24 mouse cellular contexts compared by ENCODE assay signal in genomic region chr10:21099515-21099914, GRCm38 (mm10).
DNase-seq lines count a peak whose midpoint lies in the region; ATAC-seq and TF ChIP-seq lines count a peak whose summit lies in the region.
"Had no signal": no experiment of that assay in that cellular context is flagged by ENCODE, and none has a peak within 500 bp of the region (broad histone marks: within the 10 kb centered on the region; RNA-seq: fewer than 3 reads in every experiment).

No protein-coding gene starts in this region.

- H3K9me3 ChIP-seq in lung, embryonic 14.5 days (ENCODE audit: low read depth, low read length) = no peaks in the 10 kb centered on the region
- no peaks in the 10 kb centered on the region for H3K9me3 ChIP-seq in CH12.LX (replicated peaks; ENCODE audit: low read length)
- H3K9me3 ChIP-seq: embryonic facial prominence, embryonic 12.5 days; heart, embryonic 13.5 days; limb, embryonic 13.5 days had no signal

- no peak overlapping the region for H3K4me2 ChIP-seq in lung, embryonic 14.5 days
- peak overlapping the region; percentile 52 for H3K4me2 ChIP-seq in CH12.LX (ENCODE audit: insufficient read depth, low read depth, poor library complexity, severe bottlenecking)
- H3K4me2 ChIP-seq: embryonic facial prominence, embryonic 12.5 days; heart, embryonic 13.5 days; hindbrain, embryonic 14.5 days; limb, embryonic 13.5 days; liver, embryonic 11.5 days; midbrain, embryonic 11.5 days had no signal

- peak; percentile 91 for TF ChIP-seq EP300 in CH12.LX (IDR thresholded peaks at IDR 0.05; ENCODE audit: low read length)

- H3K79me2 ChIP-seq in CH12.LX (replicated peaks; ENCODE audit: control insufficient read depth, extremely low read depth, insufficient read depth, poor library complexity, severe bottlenecking) = no peaks in the 10 kb centered on the region

- no peak; the same call in 1 of the 2 replicates for TF ChIP-seq RAD21 in CH12.LX (IDR thresholded peaks at IDR 0.05; ENCODE audit: low read depth, low read length)

- no peak overlapping the region for H3K4me3 ChIP-seq in lung, embryonic 14.5 days (ENCODE audit: low read depth, low read length)
- H3K4me3 ChIP-seq in CH12.LX (replicated peaks in 1 of 3; ENCODE audit: low read depth in 2 of 3, low read length in 2 of 3, poor library complexity in 1 of 3) = no peak overlapping the region
- H3K4me3 ChIP-seq: embryonic facial prominence, embryonic 12.5 days; gastrocnemius, adult 2 months; heart, embryonic 13.5 days; limb, embryonic 13.5 days had no signal

- H3K9ac ChIP-seq in lung, embryonic 14.5 days = no peak overlapping the region
- no peak overlapping the region for H3K9ac ChIP-seq in CH12.LX (ENCODE audit: insufficient read depth, low read depth)
- H3K9ac ChIP-seq: embryonic facial prominence, embryonic 12.5 days; heart, embryonic 13.5 days; hindbrain, embryonic 14.5 days; limb, embryonic 13.5 days had no signal

- H3K27ac ChIP-seq in lung, embryonic 14.5 days (ENCODE audit: low read depth) = peak overlapping the region; percentile 36; the same call in 1 of the 2 replicates
- H3K27ac ChIP-seq in CH12.LX (ENCODE audit: insufficient read depth, low read depth) = peak overlapping the region; percentile 34; the same call in 1 of the 2 replicates
- H3K27ac ChIP-seq: embryonic facial prominence, embryonic 12.5 days; gastrocnemius, adult 2 months; heart, embryonic 13.5 days; hindbrain, embryonic 14.5 days; limb, embryonic 13.5 days had no signal

- H3K4me1 ChIP-seq in lung, embryonic 14.5 days (ENCODE audit: insufficient read depth) = 0 out of 2 replicates have a peak, but pooled peaks cover 4% of the 10 kb centered on the region
- H3K4me1 ChIP-seq in CH12.LX (ENCODE audit: control insufficient read depth in 1 of 2, insufficient read depth in 2 of 2) = peaks cover 33 to 60% of the 10 kb centered on the region in 2 experiments
- H3K4me1 ChIP-seq: embryonic facial prominence, embryonic 12.5 days; heart, embryonic 13.5 days had no signal

- DNase-seq in adrenal gland, postnatal 10 days = peak; percentile 16
- DNase-seq in adrenal gland, adult 18-20 months (ENCODE audit: low spot score in 2 of 2) = no peak
- DNase-seq in lung, embryonic 14.5 days = peak; percentile 46
- DNase-seq in lung, postnatal 36 days = no peak
- DNase-seq in CH12.LX (ENCODE audit: extremely low read depth) = peak; percentile 76
- no peak for DNase-seq in thymus, postnatal 10 days (ENCODE audit: low spot score in 2 of 2)
- no peak for DNase-seq in layer of hippocampus, adult 9-11 months
- DNase-seq: cerebellum, adult 11 months; cerebellum, adult 9-11 months; embryo, embryonic 11 days; gastrocnemius, adult 2 months; heart, postnatal 10 days; kidney, adult 11 months; kidney, postnatal 25 days; right cerebral cortex, postnatal 25 days; thymus, postnatal 25 days had no signal

- H3K36me3 ChIP-seq in lung, embryonic 14.5 days (ENCODE audit: insufficient read depth) = no peaks in the 10 kb centered on the region
- H3K36me3 ChIP-seq in CH12.LX (replicated peaks in 1 of 2; ENCODE audit: control insufficient read depth in 1 of 2, insufficient read depth in 1 of 2, low read length in 1 of 2) = no peaks in the 10 kb centered on the region
- H3K36me3 ChIP-seq: embryonic facial prominence, embryonic 12.5 days; heart, embryonic 13.5 days; limb, embryonic 13.5 days had no signal

- TF ChIP-seq CTCF in lung, embryonic 14.5 days (IDR thresholded peaks at IDR 0.05; ENCODE audit: low read depth) = no peak
- TF ChIP-seq CTCF in CH12.LX (conservative IDR thresholded peaks at IDR 0.05 in 1 of 2, IDR thresholded peaks at IDR 0.05 in 1 of 2; ENCODE audit: low read depth in 2 of 2, low read length in 2 of 2) = no peak

- ATAC-seq in lung, embryonic 14.5 days (ENCODE audit: insufficient read depth) = peak; percentile 49; the same call in 1 of the 2 replicates
- ATAC-seq: forebrain, embryonic 14.5 days; midbrain, embryonic 16.5 days had no signal

- 56% methylated on average over 7 of the region's 7 CpGs for WGBS in lung, embryonic 14.5 days

- dilution Hi-C loops in CH12.LX (cut with MboI; ENCODE audit: extremely low pct_ligation_motif_present, extremely low pct_unique_long_range_greater_than_20kb, low sequenced_read_pairs) = no loop called here

- in situ Hi-C loops in CH12.LX (cut with MboI; ENCODE audit: low pct_ligation_motif_present, low pct_unique_long_range_greater_than_20kb, low sequenced_read_pairs) = loop anchor here (10.0 kb wide), 1 partner anchor 45 kb away; no protein-coding TSS in a partner anchor

- TF ChIP-seq POLR2A in CH12.LX (IDR thresholded peaks at IDR 0.05; ENCODE audit: low read depth, low read length) = peak; percentile 39; the same call in 1 of the 2 replicates

- no peaks in the 10 kb centered on the region for H3K27me3 ChIP-seq in lung, embryonic 14.5 days (ENCODE audit: insufficient read depth, low read length)
- H3K27me3 ChIP-seq in CH12.LX (replicated peaks) = no peaks in the 10 kb centered on the region
- H3K27me3 ChIP-seq: embryonic facial prominence, embryonic 12.5 days; limb, embryonic 13.5 days had no signal

TF ChIP-seq in CH12.LX, 34 proteins besides CTCF, POLR2A, EP300 and RAD21:
- TF ChIP-seq MAZ (IDR thresholded peaks at IDR 0.05; ENCODE audit: low read depth, low read length) = 0 out of 2 replicates have a peak, but pooled peaks have one; percentile 39
- peak; percentile 71; the same call in 1 of the 2 replicates for TF ChIP-seq TCF12 (IDR thresholded peaks at IDR 0.05; ENCODE audit: low read depth, low read length)
- TF ChIP-seq ZMIZ1 (IDR thresholded peaks at IDR 0.05; ENCODE audit: low read depth, low read length) = no peak
- no peak for TF ChIP-seq USF1 (IDR thresholded peaks at IDR 0.05; ENCODE audit: low read depth, low read length)
- TF ChIP-seq NELFE (IDR thresholded peaks at IDR 0.05; ENCODE audit: low read depth, low read length) = no peak
- TF ChIP-seq POLR2AphosphoS2 (IDR thresholded peaks at IDR 0.05; ENCODE audit: low read depth, low read length) = no peak
- 0 out of 2 replicates have a peak, but pooled peaks have one; percentile 45 for TF ChIP-seq SIN3A (IDR thresholded peaks at IDR 0.05; ENCODE audit: low read length)
- peak; percentile 59; the same call in 1 of the 2 replicates for TF ChIP-seq MYC (IDR thresholded peaks at IDR 0.05; ENCODE audit: low read depth, low read length)
- TF ChIP-seq CHD1 (IDR thresholded peaks at IDR 0.05; ENCODE audit: low read depth, low read length) = no peak
- TF ChIP-seq GABPA (IDR thresholded peaks at IDR 0.05; ENCODE audit: insufficient replicate concordance, low read depth, low read length) = no peak
- no peak; the same call in none of the 2 replicates for TF ChIP-seq SMC3 (IDR thresholded peaks at IDR 0.05; ENCODE audit: low read depth, low read length)
- TF ChIP-seq PAX5 (IDR thresholded peaks at IDR 0.05; ENCODE audit: low read length) = no peak
- TF ChIP-seq HCFC1 (IDR thresholded peaks at IDR 0.05; ENCODE audit: low read depth, low read length) = no peak
- TF ChIP-seq UBTF (IDR thresholded peaks at IDR 0.05; ENCODE audit: low read depth, low read length) = no peak
- peak; percentile 99 for TF ChIP-seq IRF4 (IDR thresholded peaks at IDR 0.05; ENCODE audit: low read depth, low read length)
- no peak for TF ChIP-seq E2F4 (IDR thresholded peaks at IDR 0.05; ENCODE audit: insufficient replicate concordance, low read depth, low read length)
- TF ChIP-seq CHD2 (IDR thresholded peaks at IDR 0.05; ENCODE audit: low read length) = no peak; the same call in 1 of the 2 replicates
- TF ChIP-seq TBP (conservative IDR thresholded peaks at IDR 0.05; ENCODE audit: low read depth, low read length) = no peak
- TF ChIP-seq ZNF384 (IDR thresholded peaks at IDR 0.05; ENCODE audit: low read depth, low read length) = no peak
- no peak for TF ChIP-seq ZKSCAN1 (IDR thresholded peaks at IDR 0.05; ENCODE audit: borderline replicate concordance, low read depth, low read length)
- TF ChIP-seq NRF1 (IDR thresholded peaks at IDR 0.05; ENCODE audit: low read depth, low read length) = no peak
- TF ChIP-seq ETS1 (conservative IDR thresholded peaks at IDR 0.05; ENCODE audit: low read depth, low read length) = peak; percentile 66; the same call in 1 of the 2 replicates
- TF ChIP-seq MAX (IDR thresholded peaks at IDR 0.05; ENCODE audit: low read length) = no peak
- peak; percentile 97 for TF ChIP-seq JUND (conservative IDR thresholded peaks at IDR 0.05; ENCODE audit: low read depth, low read length)
- no peak for TF ChIP-seq USF2 (conservative IDR thresholded peaks at IDR 0.05; ENCODE audit: low read depth, low read length)
- no peak for TF ChIP-seq MAFK (IDR thresholded peaks at IDR 0.05; ENCODE audit: insufficient replicate concordance, low read length)
- no peak for TF ChIP-seq MXI1 (IDR thresholded peaks at IDR 0.05; ENCODE audit: low read depth, low read length)
- TF ChIP-seq MEF2A (IDR thresholded peaks at IDR 0.05; ENCODE audit: borderline replicate concordance, low read depth, low read length) = peak; percentile 83
- TF ChIP-seq RCOR1 (conservative IDR thresholded peaks at IDR 0.05; ENCODE audit: low read depth, low read length) = peak; percentile 86
- peak; percentile 56 for TF ChIP-seq ELF1 (IDR thresholded peaks at IDR 0.05; ENCODE audit: low read depth, low read length)
- TF ChIP-seq KAT2A (IDR thresholded peaks at IDR 0.05; ENCODE audit: insufficient replicate concordance, low read length) = no peak
- TF ChIP-seq JUN (IDR thresholded peaks at IDR 0.05; ENCODE audit: insufficient read depth, low read depth, low read length) = peak; percentile 94
- TF ChIP-seq BHLHE40 (IDR thresholded peaks at IDR 0.05; ENCODE audit: low read depth, low read length) = peak; percentile 55
- TF ChIP-seq ZC3H11A (IDR thresholded peaks at IDR 0.05; ENCODE audit: low read depth, low read length) = no peak

Comparison
In these comparisons a context has a peak if more than half of its experiments do, and no peak if none do; other contexts are left out.
1. DNase-seq: peak in adrenal gland, postnatal 10 days (single experiment), lung, embryonic 14.5 days (single experiment) and CH12.LX (single experiment); none in adrenal gland, adult 18-20 months (0 of 2), lung, postnatal 36 days (single experiment), thymus, postnatal 10 days (0 of 2) and layer of hippocampus, adult 9-11 months (single experiment).